Mouse (Mus musculus) embryo, embryonic 9.5 days (tissue): ENCODE measurements around the gene BC051665.

Experiments used
- DNase-seq: peaks from one replicate; pipeline ENCODE4 v3.0.0-alpha.2; 2017; ENCODE audit errors: extremely low spot score

Gene BC051665

DNA sequence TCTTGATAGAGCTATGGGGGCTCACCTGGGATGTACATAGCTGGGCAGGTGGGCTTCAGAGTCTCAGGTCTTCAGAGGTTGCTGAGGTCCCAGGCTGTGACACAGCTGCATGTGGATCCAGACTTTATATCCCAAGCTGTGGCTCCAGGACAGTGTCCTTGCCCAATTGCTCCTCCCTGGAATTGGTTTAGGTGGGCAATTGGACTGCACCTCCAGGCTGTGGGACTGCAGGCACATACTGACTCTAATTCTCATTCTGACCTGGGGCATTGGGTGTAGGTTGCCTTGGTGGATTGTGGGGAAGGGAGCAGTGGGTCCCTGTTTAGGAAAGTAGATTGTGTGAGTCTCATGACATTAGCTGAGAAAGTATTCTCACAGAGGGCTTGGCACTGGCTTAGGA, at the start of gene BC051665:
Gene BC051665, minus strand, starts transcription at position 101 of the 400 bp plus-strand sequence.
- DNase-seq: no peak

DNA sequence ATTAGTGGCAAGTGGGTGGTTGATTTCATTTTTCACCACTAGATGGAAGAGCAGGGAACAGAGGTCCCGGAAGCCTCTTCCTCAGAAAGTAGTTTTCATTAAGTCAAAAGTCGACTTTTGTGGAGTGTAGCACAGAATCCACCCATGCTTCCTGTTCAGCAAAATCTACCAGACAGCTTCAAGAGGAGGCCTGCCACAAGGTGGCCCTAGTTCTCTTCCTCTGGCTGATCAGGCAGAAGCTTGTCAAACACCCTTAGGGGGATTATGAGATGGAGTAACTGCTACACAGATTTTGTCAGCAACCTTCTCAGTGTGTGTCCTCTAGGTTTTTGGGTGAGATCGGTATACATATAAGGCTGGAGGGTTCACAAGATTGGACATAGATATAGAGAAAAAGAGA, 39.9 kb upstream of the BC051665 start:
- no peak for DNase-seq

DNA sequence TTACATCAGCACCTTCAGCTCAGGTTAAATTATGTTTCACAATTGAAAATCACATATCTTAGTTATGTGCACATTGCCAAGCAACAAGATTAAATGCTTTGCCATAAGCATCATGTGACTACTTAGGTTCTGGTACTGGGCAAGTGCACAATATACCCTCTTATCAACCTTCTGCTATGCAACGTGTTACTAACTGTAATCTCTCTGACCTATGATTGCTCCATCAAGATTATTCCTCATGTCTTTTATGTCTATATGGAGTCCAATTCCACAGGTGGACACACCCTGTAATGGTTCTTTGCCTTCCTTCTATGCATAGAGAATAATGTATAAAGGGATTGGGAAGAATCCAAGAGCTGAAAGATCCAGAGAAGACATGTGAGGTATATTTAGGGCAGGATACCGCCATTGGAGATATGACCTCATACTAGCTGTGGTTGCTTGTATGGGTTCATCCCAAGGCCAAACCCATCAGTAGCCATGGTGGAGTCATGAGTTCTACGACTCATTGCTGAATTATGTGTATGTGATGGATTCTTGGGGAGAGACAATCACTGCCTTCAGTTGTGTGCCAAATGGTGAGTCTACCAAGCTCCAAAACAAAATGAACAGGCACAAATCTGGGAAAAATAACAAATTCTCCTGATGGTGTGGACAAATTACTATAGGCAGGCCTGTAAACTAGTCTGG, 34.5 kb upstream of the BC051665 start:
- DNase-seq: no peak

GRCm38 (mm10) chr13:60819469-60819868, 33.3 kb upstream of the BC051665 start:
- peak; percentile 55 for DNase-seq

GRCm38 (mm10) chr13:60813722-60814121, 27.6 kb upstream of the BC051665 start:
- DNase-seq: no peak

- DNase-seq: no peak
Measured at GRCm38 (mm10) chr13:60812768-60813167, 26.6 kb upstream of the BC051665 start.

DNA sequence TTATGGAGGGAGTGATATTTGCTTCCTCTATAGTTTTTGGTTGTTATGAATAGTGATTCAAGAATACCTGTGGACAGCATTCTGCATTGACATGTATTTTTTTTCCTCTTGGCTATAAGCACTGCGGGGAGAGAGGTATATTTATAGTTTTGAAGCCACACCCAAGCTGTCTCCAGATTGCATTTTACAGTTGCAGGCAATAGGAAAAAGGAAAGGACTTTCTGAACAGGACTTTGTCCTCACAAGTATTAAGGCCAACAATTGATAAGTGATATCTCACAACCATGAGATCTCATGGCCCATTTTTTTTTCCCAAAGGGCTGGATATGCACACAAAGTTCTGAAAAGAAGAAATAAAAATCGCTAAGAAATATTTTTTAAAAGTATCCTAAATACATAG, 23.5 kb upstream of the BC051665 start:
- no peak for DNase-seq

- DNase-seq: no peak
Measured at GRCm38 (mm10) chr13:60802749-60803148, 16.6 kb upstream of the BC051665 start, which contains the start of gene Ctsll3. TSS of gene Ctsll3 (minus strand) at chr13:60802849.

DNA sequence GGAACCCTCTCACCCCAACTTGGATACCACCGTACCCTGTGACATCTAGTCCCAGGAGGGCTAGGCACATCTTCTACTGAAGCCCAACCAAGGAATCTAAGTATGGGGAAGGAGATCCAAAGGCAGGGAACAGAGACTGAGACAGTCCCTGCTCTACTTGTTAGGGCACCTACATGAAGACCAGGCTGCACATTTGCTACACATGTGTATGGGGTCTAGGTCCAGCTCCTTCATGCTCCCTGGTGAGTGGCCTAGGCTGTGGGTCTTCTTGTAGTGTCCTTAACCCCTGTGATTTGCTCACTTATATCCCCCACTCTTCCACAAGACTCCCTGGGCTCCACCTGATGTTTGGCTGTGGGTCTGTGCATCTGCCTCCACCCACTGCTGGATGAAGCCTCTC, 3.3 kb upstream of the BC051665 start:
- DNase-seq: no peak

DNA sequence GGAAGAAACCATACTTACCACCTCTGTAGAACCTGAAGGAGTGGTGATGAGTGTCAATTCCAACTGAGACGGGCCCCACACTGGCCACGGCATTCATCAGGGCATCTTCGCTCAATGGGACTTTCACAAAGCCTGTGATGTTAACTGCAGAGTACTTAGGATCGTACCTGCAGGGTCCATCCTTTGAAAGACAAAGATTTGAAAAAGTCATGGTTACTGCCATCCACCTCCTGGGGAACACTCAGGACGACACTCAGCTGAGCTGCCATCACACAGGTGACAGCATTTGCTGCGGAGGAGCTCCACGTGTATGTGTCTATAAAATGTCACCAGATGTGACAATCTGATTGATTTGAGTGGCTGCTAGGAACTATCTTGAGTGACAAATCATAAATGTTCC, 2.9 kb downstream of the BC051665 start:
- DNase-seq: no peak

GRCm38 (mm10) chr13:60780534-60780933, 5.6 kb downstream of the BC051665 start:
- no peak for DNase-seq

DNA sequence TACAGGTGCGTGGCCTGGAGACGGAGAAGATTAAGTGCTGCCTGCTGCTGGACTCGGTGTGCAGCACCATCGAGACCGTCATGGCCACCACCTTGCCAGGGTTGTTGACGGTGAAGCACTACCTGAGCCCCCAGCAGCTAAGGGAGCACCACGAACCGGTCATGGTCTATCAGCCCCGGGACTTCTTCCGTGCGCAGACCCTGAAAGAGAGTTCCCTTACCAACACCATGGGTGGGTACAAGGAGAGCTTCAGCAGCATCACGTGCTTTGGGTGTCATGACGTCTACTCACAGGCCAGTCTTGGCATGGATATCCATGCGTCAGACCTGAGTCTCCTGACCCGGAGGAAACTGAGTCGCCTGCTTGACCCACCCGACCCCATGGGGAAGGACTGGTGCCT, 25.0 kb downstream of the BC051665 start:
- DNase-seq: no peak

DNA sequence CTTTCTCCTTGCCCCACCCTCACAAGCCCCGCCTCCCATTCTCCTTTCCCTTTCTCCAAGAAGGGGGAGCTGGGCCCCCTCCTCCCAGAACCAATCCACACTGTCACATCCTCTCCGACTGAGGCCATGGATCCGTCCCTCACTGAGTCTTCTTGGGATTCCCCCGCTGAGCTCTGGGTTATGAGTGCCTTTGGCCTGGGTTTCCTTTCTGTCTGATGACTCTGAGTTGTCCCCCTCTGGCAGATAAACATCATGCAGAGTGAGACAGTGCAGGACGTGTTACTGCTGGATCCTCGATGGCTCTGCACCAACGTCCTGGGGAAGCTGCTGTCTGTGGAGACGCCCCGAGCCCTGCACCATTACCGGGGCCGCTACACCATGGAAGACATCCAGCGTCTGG, 25.8 kb downstream of the BC051665 start:
- no peak for DNase-seq

DNA sequence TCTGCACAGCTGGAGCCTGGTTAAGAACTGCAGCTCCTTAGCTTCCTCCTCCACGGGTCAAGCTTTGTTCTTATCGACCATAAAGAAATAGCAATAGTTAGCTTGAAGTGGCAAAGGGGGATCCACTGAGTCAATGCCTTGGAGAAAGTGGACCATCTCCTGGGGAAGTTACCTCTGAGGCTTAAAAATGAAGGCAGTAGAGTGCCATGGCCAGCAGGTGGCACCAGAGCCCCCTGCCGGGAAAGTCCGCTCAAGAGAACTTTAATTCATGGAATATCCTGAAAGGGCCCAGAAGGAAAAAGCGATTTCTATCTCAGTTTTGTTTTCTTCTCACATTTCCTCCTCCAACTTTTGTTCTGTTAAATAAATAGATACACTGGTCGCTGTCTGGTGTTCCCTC, 27.0 kb downstream of the BC051665 start:
- DNase-seq: peak; percentile 35

DNA sequence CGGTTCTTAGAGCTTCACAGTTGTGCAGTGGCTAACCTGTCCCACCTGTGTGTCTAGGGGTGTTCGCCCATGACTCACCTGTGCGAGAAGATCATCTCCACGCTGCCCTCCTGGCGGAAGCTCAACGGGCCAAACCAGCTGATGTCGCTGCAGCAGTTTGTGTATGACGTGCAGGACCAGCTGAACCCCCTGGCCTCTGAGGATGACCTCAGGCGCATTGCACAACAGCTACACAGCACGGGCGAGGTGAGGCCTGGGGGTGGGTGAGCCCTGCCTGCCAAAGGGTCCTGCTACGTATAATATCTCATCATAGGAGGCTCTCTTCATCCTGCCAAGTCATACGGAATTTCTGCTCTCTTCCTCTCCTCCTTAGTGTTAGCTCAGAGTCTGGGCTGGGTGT, 28.9 kb downstream of the BC051665 start:
- no peak for DNase-seq

GRCm38 (mm10) chr13:60755251-60755650, 30.9 kb downstream of the BC051665 start:
- no peak for DNase-seq

- DNase-seq: no peak
Measured at GRCm38 (mm10) chr13:60753216-60753615, 32.9 kb downstream of the BC051665 start.

GRCm38 (mm10) chr13:60750930-60751329, 35.2 kb downstream of the BC051665 start:
- no peak for DNase-seq

GRCm38 (mm10) chr13:60748556-60748955, 37.6 kb downstream of the BC051665 start:
- DNase-seq: no peak

- DNase-seq: no peak
Measured at GRCm38 (mm10) chr13:60747201-60747600, 39.0 kb downstream of the BC051665 start.

DNA sequence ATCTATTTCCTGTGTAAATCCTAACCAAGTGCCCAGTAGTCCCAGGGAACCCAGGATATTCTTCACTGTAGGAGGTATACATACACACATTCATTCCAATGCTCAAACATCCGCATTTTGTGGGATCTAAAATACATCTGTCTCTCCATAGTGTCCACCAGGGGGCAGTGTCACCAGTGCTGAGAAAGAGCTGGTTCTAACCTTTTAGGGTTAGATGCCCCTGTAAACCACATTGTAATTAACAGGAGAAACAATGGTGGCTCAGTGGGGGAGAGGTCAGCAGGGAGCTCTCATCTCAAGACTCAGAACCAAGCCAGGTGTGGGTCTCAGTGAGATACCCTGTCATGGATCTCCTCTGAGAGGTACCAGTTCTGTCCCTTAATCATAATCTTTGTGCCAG, 39.9 kb downstream of the BC051665 start:
- peak; percentile 37 for DNase-seq

DNA sequence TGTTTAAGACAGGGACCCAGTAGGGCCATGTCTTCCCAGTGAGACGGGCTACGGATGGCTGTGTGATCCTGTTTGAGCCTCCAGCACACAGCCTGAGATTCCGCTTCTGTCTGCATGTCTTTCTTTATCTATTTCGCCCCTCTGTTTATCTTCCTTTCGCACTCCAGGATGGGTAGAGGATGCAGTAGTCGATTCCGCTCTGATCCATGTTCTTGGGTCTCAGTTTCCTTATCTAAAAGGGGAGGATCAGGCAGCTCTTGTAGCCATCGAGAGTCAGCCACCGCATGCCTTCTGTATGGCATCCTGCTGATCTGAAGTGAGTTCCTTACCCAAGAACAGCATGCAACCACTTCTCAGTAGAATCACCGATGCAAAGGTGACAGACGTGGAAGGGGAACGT, 40.8 kb downstream of the BC051665 start:
- DNase-seq: no peak

DNA sequence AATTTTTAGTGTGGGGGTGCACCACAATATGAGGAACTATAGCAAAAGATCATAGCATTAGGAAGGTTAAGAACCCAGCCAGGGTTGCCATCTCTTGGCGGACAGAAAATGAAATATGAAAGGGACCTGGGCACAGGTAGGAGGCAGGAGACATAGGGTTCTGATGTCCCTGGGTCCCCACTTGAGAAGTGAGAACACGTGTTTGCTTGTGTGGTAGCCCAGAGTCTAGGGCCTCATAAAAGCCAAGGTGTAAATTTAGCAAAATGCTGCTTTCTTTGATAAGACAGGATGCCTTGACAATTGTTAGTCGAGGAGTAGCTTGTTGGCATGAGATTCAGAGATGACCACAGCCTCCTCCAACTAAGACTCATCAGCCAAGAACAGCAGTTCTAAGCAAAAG, 41.4 kb downstream of the BC051665 start:
- DNase-seq: no peak

- peak; percentile 81 for DNase-seq
Measured at GRCm38 (mm10) chr13:60744078-60744460, 42.1 kb downstream of the BC051665 start.
